Mouse (Mus musculus) right cerebral cortex, postnatal 36 days (tissue): ENCODE measurements around the gene Ppme1.

ENCODE experiments used
- DNase-seq, 2 experiments: peaks; one replicate each; pipeline ENCODE4 v3.0.0; 2022; ENCODE audit warnings: low spot score in 2 of 2, mixed read lengths in 1 of 2

Gene Ppme1

DNA sequence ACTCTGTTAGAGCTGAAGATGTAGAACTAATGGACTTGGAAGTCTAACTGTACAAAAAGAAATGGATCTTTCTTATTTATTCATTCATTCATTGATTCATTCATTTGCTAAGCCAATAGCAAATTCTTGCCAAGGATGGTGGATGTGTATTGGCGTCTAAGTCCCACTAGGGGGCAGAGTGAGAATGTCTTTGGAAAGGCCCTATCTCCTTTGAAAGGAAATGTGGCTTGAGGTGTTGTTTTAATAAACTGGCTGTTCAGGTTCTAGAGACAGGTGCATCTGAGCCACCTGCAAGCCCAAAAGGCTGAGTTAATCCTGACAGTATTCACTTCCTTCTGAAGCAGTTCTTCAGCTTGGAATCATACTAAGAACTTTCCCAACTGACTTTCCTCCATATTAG lies 92.3 kb downstream of the Ppme1 start:
- no peak for DNase-seq
